Mouse (Mus musculus) midbrain, postnatal 0 days (tissue): ENCODE measurements around the gene Doc2b. TPM values are rescaled to one million over a fixed set of nuclear protein-coding genes. Genes with fewer than 3 reads are reported as not detected.

Experiments
- ATAC-seq: fragments of 200-750 bp; cut with Nextera tagmentation; 2 replicates; pipeline ENCODE4 v1.8.0; 2017; ENCODE audit warnings: moderate number of reproducible peaks, mild to moderate bottlenecking, moderate TSS enrichment, moderate library complexity; ENCODE audit not compliant: low FRiP score
- DNase-seq: peaks from one replicate; pipeline ENCODE4 v3.0.0-alpha.2; 2015; ENCODE audit warnings: low spot score
- H3K27ac ChIP-seq: fragments of 300-500 bp; sonication (generic); 2 replicates; pipeline ENCODE4 v1.5.1; 2014; ENCODE audit warnings: low read depth, mild to moderate bottlenecking, low read length, mixed read lengths
- H3K27me3 ChIP-seq: fragments of 300-500 bp; sonication (generic); 2 replicates; pipeline ENCODE4 v1.6.1; 2014; ENCODE audit warnings: low read length, control low read depth, mixed read lengths; ENCODE audit not compliant: insufficient read depth
- H3K36me3 ChIP-seq: fragments of 300-500 bp; sonication (generic); 2 replicates; pipeline ENCODE4 v1.6.1; 2014; ENCODE audit warnings: low read length, control low read depth, mixed read lengths; ENCODE audit not compliant: insufficient read depth
- H3K4me1 ChIP-seq: fragments of 300-500 bp; sonication (generic); 2 replicates; pipeline ENCODE4 v1.6.1; 2014; ENCODE audit warnings: mild to moderate bottlenecking, control low read depth, antibody characterized with exemption, low read length, mixed read lengths; ENCODE audit not compliant: insufficient read depth
- H3K4me2 ChIP-seq: fragments of 300-500 bp; sonication (generic); 2 replicates; pipeline ENCODE4 v1.6.1; 2014; ENCODE audit warnings: low read depth, mild to moderate bottlenecking, low read length, mixed read lengths; ENCODE audit not compliant: poor library complexity, severe bottlenecking
- H3K4me3 ChIP-seq: fragments of 300-500 bp; sonication (generic); 2 replicates; pipeline ENCODE4 v1.5.1; 2014; ENCODE audit warnings: low read depth, mild to moderate bottlenecking, low read length, moderate library complexity
- H3K9ac ChIP-seq: fragments of 300-500 bp; sonication (generic); replicated peaks from 2 replicates; pipeline ENCODE4 v1.6.1; 2014; ENCODE audit warnings: mild to moderate bottlenecking, low read length, moderate library complexity, mixed read lengths; ENCODE audit not compliant: poor library complexity, severe bottlenecking
- H3K9me3 ChIP-seq: fragments of 300-500 bp; sonication (generic); 2 replicates; pipeline ENCODE4 v1.6.1; 2016; ENCODE audit warnings: low read length, control low read depth
- CTCF ChIP-seq: IDR thresholded peaks from 2 replicates; pipeline ENCODE4 v1.5.1; 2016; ENCODE audit warnings: antibody characterized with exemption, mild to moderate bottlenecking
- WGBS: fragments of 180-500 bp; shearing (Covaris S2); extraction: QIAGEN DNeasy Blood & Tissue Kit; methylation state at CpG from one replicate; pipeline ENCODE4 v1.1.7; 2014; 5-methylcytosine and 5-hydroxymethylcytosine counted together
- polyA plus RNA-seq: library from polyadenylated mRNA; unstranded; fragments of >200 nt; fragmentation: Nextera tagmentation; extraction: Ambion mirVana; gene quantifications from 2 replicates; pipeline ENCODE4 v1.2.1, GENCODE M21; 2015
- total RNA-seq: library from RNA; depleted of rRNA; stranded (reverse); fragments of >200 nt; gene quantifications from 2 replicates; pipeline ENCODE4 v1.2.3, GENCODE M21; 2014

Gene Doc2b
- total and polyA plus RNA-seq, 2 experiments from 2014 or later: 6.9 to 27.7 TPM

DNA sequence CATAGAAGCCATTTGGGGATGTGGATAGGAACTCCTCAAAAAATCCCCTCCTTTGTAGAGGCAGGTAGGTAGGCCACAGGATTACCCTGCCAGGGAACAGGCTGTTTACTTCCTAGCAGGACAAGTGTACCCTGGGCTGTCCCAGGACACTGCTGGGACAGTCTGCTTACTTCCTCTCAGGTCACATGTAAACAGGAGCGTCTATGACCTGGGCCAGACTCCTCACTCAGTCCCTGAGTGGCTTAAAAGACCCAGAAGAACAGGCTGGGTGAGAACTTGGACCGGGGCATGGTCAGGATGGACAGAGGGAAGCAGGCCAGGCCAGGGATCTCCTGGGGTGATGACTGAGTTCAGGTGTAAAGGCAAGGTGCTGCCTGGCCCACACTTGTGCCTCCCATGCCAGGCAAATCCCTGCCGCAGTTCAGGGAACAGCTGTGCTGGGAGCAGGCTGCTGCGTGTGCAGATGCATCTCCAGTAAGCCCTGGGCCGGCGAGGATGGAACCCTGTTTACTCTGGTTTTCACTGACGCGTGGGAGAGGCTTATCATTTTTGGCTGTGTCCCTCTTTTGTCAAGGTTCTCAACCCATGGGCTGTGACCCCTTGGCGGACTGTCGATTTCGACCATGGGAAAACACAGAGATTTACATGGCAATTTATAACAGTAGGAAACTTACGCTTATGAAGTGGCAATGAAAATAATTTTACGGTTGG is 842 bp upstream of the Doc2b start:
- H3K27ac ChIP-seq: no peak overlapping the region
- peak overlapping the region; percentile 56 for H3K4me3 ChIP-seq
- H3K4me2 ChIP-seq: peak overlapping the region; percentile 60
- no peak for TF ChIP-seq CTCF
- ATAC-seq (no peak), DNase-seq (no peak)
- H3K4me1 ChIP-seq: 0 out of 2 replicates have a peak, but pooled peaks cover 3% of the 10 kb centered on the region
- no peak overlapping the region for H3K9ac ChIP-seq
- H3K27me3 ChIP-seq: no peaks in the 10 kb centered on the region
- 74% methylated on average over 13 of the region's 13 CpGs for WGBS
- H3K9me3 ChIP-seq: no peaks in the 10 kb centered on the region
- H3K36me3 ChIP-seq: no peaks in the 10 kb centered on the region

GRCm38 (mm10) chr11:75795321-75795636 is 570 bp downstream of the Doc2b start:
- Histone ChIP-seq H3K4me2 (peak overlapping the region; percentile 60), H3K9ac (peak overlapping the region; percentile 74), H3K4me3 (peak overlapping the region; percentile 56), H3K36me3 (no peaks in the 10 kb centered on the region), H3K9me3 (no peaks in the 10 kb centered on the region), H3K27me3 (no peaks in the 10 kb centered on the region), H3K27ac (no peak overlapping the region), H3K4me1 (0 out of 2 replicates have a peak, but pooled peaks cover 3% of the 10 kb centered on the region)
- 3% methylated on average over 12 of the region's 42 CpGs for WGBS
- no peak for TF ChIP-seq CTCF
- ATAC-seq (0 out of 2 replicates have a peak, but pooled peaks have one; percentile 20), DNase-seq (no peak)

DNA sequence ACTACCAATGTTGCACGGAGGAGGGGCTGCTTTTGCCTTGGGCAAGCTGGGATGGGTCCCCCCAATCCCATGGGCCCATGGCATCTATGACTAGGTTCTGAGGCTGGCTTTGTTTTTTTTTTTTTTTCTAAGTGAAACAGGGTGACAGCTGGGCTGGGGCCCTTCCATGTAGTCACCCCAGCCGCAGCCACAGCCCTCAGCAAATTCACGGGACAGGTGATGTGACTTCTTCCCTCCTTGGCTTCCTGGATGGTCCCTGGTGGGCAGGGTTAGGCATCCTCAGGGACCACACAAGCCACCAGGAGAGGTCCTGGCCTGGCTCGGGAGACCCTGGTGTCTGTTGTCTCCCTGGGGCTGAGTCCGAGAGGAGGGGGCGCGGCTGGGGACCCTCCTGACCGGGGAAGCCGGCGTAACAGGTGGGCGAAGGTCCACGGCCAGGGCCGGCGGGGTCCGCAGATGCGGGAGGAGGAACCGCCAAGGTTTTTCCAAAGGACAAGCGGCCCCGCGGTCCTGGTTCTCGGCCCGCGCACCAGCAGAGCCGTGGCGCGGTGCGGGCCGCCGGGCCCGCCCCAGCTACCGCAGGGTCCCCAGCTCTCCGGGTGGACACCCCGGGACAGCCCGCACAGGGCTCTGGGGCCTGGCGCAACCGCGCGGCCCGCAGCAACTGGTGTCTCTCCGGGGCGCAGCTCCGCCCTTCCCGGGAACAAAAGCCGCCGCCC is 1.1 kb downstream of the Doc2b start:
- Histone ChIP-seq H3K4me2 (peak overlapping the region; percentile 60), H3K27ac (no peak overlapping the region), H3K9me3 (no peaks in the 10 kb centered on the region), H3K4me3 (peak overlapping the region; percentile 56), H3K9ac (peak overlapping the region; percentile 74), H3K36me3 (no peaks in the 10 kb centered on the region), H3K4me1 (0 out of 2 replicates have a peak, but pooled peaks cover 3% of the 10 kb centered on the region), H3K27me3 (no peaks in the 10 kb centered on the region)
- DNase-seq: no peak
- ATAC-seq: no peak
- no peak for TF ChIP-seq CTCF
- WGBS: 5% methylated on average over 43 of the region's 45 CpGs

DNA sequence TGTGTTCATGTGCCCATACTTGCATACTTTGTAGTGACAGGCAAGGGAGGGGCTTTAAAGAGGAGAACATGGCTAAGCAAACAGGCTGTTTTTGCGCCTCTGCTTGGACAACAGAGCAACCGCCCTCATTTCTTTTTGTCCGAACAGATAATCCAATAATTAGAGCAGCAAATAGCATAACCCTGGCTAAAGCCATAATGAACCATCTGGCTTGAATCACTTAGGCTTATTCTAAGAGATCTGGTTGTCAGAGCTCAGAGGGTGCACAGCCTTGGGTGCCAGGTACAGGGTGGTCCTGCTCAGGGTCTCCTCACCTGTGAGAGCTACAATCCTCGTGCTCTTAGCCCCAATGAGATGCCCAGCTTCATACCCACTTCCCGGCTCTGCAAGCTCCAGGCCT is 2.5 kb downstream of the Doc2b start:
- no peak overlapping the region for H3K9ac ChIP-seq
- no peak overlapping the region for H3K4me3 ChIP-seq
- H3K27ac ChIP-seq: no peak overlapping the region
- peaks cover 5% of the 10 kb centered on the region; the same call in 1 of the 2 replicates for H3K36me3 ChIP-seq
- 0 out of 2 replicates have a peak, but pooled peaks cover 3% of the 10 kb centered on the region for H3K4me1 ChIP-seq
- no peaks in the 10 kb centered on the region for H3K9me3 ChIP-seq
- no peak for TF ChIP-seq CTCF
- no peak for DNase-seq
- H3K4me2 ChIP-seq: peak overlapping the region; percentile 22; the same call in 1 of the 2 replicates
- H3K27me3 ChIP-seq: no peaks in the 10 kb centered on the region
- WGBS: 68% methylated on average over 5 of the region's 5 CpGs
- no peak for ATAC-seq

DNA sequence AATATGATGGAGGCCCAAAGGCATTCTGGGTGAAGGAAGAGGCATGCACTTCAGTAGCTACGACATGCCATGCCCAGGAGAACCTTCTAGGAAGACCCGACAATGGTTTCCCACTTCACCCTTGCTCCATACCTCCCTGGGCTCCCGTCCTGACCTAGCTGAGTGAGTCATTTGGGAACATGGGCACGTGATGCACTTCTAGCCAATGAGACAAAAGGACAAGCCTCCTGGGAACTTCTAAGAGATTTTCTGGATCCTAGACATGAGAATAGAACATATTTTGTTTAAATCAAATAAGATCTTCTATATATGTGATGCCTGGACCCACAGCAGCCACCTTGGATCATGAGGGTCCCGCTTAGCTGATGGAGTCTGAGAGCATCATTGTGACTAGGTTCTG is 3.3 kb downstream of the Doc2b start:
- no peak for TF ChIP-seq CTCF
- DNase-seq (no peak), ATAC-seq (no peak)
- H3K9ac ChIP-seq: no peak overlapping the region
- 0 out of 2 replicates have a peak, but pooled peaks cover 3% of the 10 kb centered on the region for H3K4me1 ChIP-seq
- no peak overlapping the region for H3K4me3 ChIP-seq
- no peak overlapping the region for H3K27ac ChIP-seq
- no peaks in the 10 kb centered on the region for H3K27me3 ChIP-seq
- H3K9me3 ChIP-seq: no peaks in the 10 kb centered on the region
- WGBS: 73% methylated on average over 5 of the region's 5 CpGs
- H3K4me2 ChIP-seq: no peak overlapping the region
- peaks cover 5% of the 10 kb centered on the region; the same call in 1 of the 2 replicates for H3K36me3 ChIP-seq

DNA sequence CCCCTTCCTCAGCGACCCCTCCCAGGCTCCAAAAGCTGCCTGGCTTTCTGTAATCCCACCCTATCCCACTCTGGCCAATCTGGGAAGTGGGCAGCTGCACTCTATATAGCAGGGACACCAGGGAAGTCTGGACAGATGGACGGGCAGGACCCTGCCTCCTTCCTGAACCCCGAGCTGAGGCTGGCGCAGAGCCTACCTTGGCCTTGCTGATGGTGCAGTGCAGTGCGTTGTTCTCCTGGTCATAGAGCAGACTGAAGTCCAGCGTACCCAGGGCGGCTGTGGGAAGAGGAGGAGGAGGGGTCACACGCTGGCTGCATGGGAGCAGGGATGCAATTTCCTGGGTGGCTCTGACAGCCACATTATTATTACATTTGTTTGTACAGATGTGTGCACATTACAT is 10.0 kb downstream of the Doc2b start:
- WGBS: 77% methylated on average over 8 of the region's 8 CpGs
- Histone ChIP-seq H3K9me3 (no peaks in the 10 kb centered on the region), H3K4me2 (no peak overlapping the region), H3K36me3 (peaks cover 10% of the 10 kb centered on the region), H3K27ac (no peak overlapping the region), H3K4me1 (no peaks in the 10 kb centered on the region), H3K4me3 (no peak overlapping the region), H3K9ac (no peak overlapping the region), H3K27me3 (no peaks in the 10 kb centered on the region)
- DNase-seq (no peak), ATAC-seq (no peak)
- TF ChIP-seq CTCF: no peak
